Mouse (Mus musculus) embryonic facial prominence, embryonic 14.5 days (tissue): ENCODE results near the gene Anks1b. TPM values are rescaled to one million over a fixed set of nuclear protein-coding genes. Genes with fewer than 3 reads are reported as not detected.

Experiments
- ATAC-seq: fragments of 200-750 bp; cut with Nextera tagmentation; 2 replicates; pipeline ENCODE4 v1.8.0; 2017; ENCODE audit warnings: low read depth, moderate number of reproducible peaks, moderate TSS enrichment
- DNase-seq: peaks from one replicate; pipeline ENCODE4 v3.0.0-alpha.2; 2015; ENCODE audit warnings: low spot score
- H3K27ac ChIP-seq: fragments of 300-500 bp; sonication (generic); replicated peaks from 2 replicates; pipeline ENCODE4 v1.5.1; 2014; ENCODE audit warnings: low read depth, mild to moderate bottlenecking, low read length, moderate library complexity
- H3K27me3 ChIP-seq: fragments of 300-500 bp; sonication (generic); replicated peaks from 2 replicates; pipeline ENCODE4 v1.6.1; 2014; ENCODE audit warnings: low read length; ENCODE audit not compliant: control insufficient read depth, insufficient read depth
- H3K36me3 ChIP-seq: fragments of 300-500 bp; sonication (generic); 2 replicates; pipeline ENCODE4 v1.6.1; 2014; ENCODE audit warnings: low read length, mixed read lengths; ENCODE audit not compliant: control insufficient read depth, insufficient read depth
- H3K4me1 ChIP-seq: fragments of 300-500 bp; sonication (generic); 2 replicates; pipeline ENCODE4 v1.6.1; 2014; ENCODE audit warnings: antibody characterized with exemption, low read length; ENCODE audit not compliant: control insufficient read depth, insufficient read depth
- H3K4me2 ChIP-seq: fragments of 300-500 bp; sonication (generic); 2 replicates; pipeline ENCODE4 v1.6.1; 2014; ENCODE audit warnings: low read depth, mild to moderate bottlenecking, low read length, moderate library complexity, mixed read lengths
- H3K4me3 ChIP-seq: fragments of 300-500 bp; sonication (generic); 2 replicates; pipeline ENCODE4 v1.5.1; 2014; ENCODE audit warnings: low read depth, mild to moderate bottlenecking, low read length
- H3K9ac ChIP-seq: fragments of 300-500 bp; sonication (generic); 2 replicates; pipeline ENCODE4 v1.6.1; 2014; ENCODE audit warnings: low read depth, mild to moderate bottlenecking, low read length, moderate library complexity, mixed read lengths
- H3K9me3 ChIP-seq: fragments of 300-500 bp; sonication (generic); 2 replicates; pipeline ENCODE4 v1.6.1; 2016; ENCODE audit warnings: low read length; ENCODE audit not compliant: control insufficient read depth
- WGBS: fragments of 180-500 bp; shearing (Covaris S2); extraction: QIAGEN DNeasy Blood & Tissue Kit; methylation state at CpG from one replicate; pipeline ENCODE4 v1.1.7; 2014; 5-methylcytosine and 5-hydroxymethylcytosine counted together
- polyA plus RNA-seq: library from polyadenylated mRNA; unstranded; fragments of >200 nt; fragmentation: Nextera tagmentation; extraction: Ambion mirVana; gene quantifications from 2 replicates; pipeline ENCODE4 v1.2.1, GENCODE M21; 2014

The Anks1b gene
- polyA plus RNA-seq, 1 experiment from 2014 or later, result 2.2 TPM

GRCm38 (mm10) chr10:90140947-90141346 is 267.6 kb downstream of the Anks1b start:
- H3K4me2 ChIP-seq, result no peak overlapping the region
- no peaks in the 10 kb centered on the region for H3K36me3 ChIP-seq
- DNase-seq (no peak), ATAC-seq (no peak)
- H3K9ac ChIP-seq, result no peak overlapping the region
- no peak overlapping the region for H3K4me3 ChIP-seq
- no peaks in the 10 kb centered on the region for H3K4me1 ChIP-seq
- no peaks in the 10 kb centered on the region for H3K9me3 ChIP-seq
- no peak overlapping the region for H3K27ac ChIP-seq
- H3K27me3 ChIP-seq, result no peaks in the 10 kb centered on the region

- DNase-seq (no peak), ATAC-seq (no peak)
- Histone ChIP-seq H3K4me2 (no peak overlapping the region), H3K9ac (no peak overlapping the region), H3K9me3 (0 out of 2 replicates have a peak, but pooled peaks cover 7% of the 10 kb centered on the region), H3K4me1 (no peaks in the 10 kb centered on the region), H3K27me3 (no peaks in the 10 kb centered on the region), H3K36me3 (no peaks in the 10 kb centered on the region), H3K4me3 (no peak overlapping the region), H3K27ac (no peak overlapping the region)
- 98% methylated on average over 1 of the region's 1 CpGs for WGBS
Measured at GRCm38 (mm10) chr10:90144444-90144843, 271.1 kb downstream of the Anks1b start.

GRCm38 (mm10) chr10:90151510-90151909 is 278.2 kb downstream of the Anks1b start:
- ATAC-seq (no peak), DNase-seq (no peak)
- H3K9me3 ChIP-seq, result 0 out of 2 replicates have a peak, but pooled peaks cover 7% of the 10 kb centered on the region
- H3K9ac ChIP-seq, result no peak overlapping the region
- H3K27ac ChIP-seq, result no peak overlapping the region
- no peak overlapping the region for H3K4me3 ChIP-seq
- H3K4me2 ChIP-seq, result no peak overlapping the region
- no peaks in the 10 kb centered on the region for H3K36me3 ChIP-seq
- no peaks in the 10 kb centered on the region for H3K27me3 ChIP-seq
- no peaks in the 10 kb centered on the region for H3K4me1 ChIP-seq

GRCm38 (mm10) chr10:90169941-90170580 is 296.8 kb downstream of the Anks1b start:
- no peak for DNase-seq
- WGBS, result 83% methylated on average over 6 of the region's 6 CpGs
- H3K4me1 ChIP-seq, result no peaks in the 10 kb centered on the region

GRCm38 (mm10) chr10:90190366-90190765 is 317.1 kb downstream of the Anks1b start:
- WGBS, result 55% methylated on average over 5 of the region's 5 CpGs
- no peak overlapping the region for H3K9ac ChIP-seq
- H3K27me3 ChIP-seq, result no peaks in the 10 kb centered on the region
- no peak for ATAC-seq
- H3K36me3 ChIP-seq, result no peaks in the 10 kb centered on the region
- no peak for DNase-seq
- H3K4me2 ChIP-seq, result no peak overlapping the region
- H3K9me3 ChIP-seq, result no peaks in the 10 kb centered on the region
- no peaks in the 10 kb centered on the region for H3K4me1 ChIP-seq
- no peak overlapping the region for H3K4me3 ChIP-seq
- H3K27ac ChIP-seq, result no peak overlapping the region

More at GRCm38 (mm10) chr10:90169941-90170580, 296.8 kb downstream of the Anks1b start:
- H3K4me2 ChIP-seq, result no peak overlapping the region
- H3K36me3 ChIP-seq, result no peaks in the 10 kb centered on the region
- no peaks in the 10 kb centered on the region for H3K9me3 ChIP-seq
- H3K9ac ChIP-seq, result no peak overlapping the region
- ATAC-seq, result no peak
- H3K27me3 ChIP-seq, result no peaks in the 10 kb centered on the region
- no peak overlapping the region for H3K4me3 ChIP-seq
- no peak overlapping the region for H3K27ac ChIP-seq

- Histone ChIP-seq H3K27me3 (no peaks in the 10 kb centered on the region), H3K36me3 (no peaks in the 10 kb centered on the region), H3K4me2 (no peak overlapping the region), H3K4me1 (no peaks in the 10 kb centered on the region), H3K4me3 (no peak overlapping the region), H3K9me3 (no peaks in the 10 kb centered on the region), H3K9ac (no peak overlapping the region), H3K27ac (no peak overlapping the region)
- DNase-seq (no peak), ATAC-seq (no peak)
- 85% methylated on average over 5 of the region's 5 CpGs for WGBS
Measured at GRCm38 (mm10) chr10:90196936-90197335, 323.6 kb downstream of the Anks1b start.

- no peak for DNase-seq
- no peak overlapping the region for H3K9ac ChIP-seq
- ATAC-seq, result no peak
- no peaks in the 10 kb centered on the region for H3K4me1 ChIP-seq
- H3K9me3 ChIP-seq, result no peaks in the 10 kb centered on the region
- no peak overlapping the region for H3K27ac ChIP-seq
- no peaks in the 10 kb centered on the region for H3K36me3 ChIP-seq
- 90% methylated on average over 6 of the region's 6 CpGs for WGBS
- no peak overlapping the region for H3K4me3 ChIP-seq
- H3K4me2 ChIP-seq, result no peak overlapping the region
- no peaks in the 10 kb centered on the region for H3K27me3 ChIP-seq
Measured at GRCm38 (mm10) chr10:90210044-90210443, 336.7 kb downstream of the Anks1b start.

GRCm38 (mm10) chr10:90220470-90220869 is 347.2 kb downstream of the Anks1b start:
- no peak overlapping the region for H3K27ac ChIP-seq
- H3K4me2 ChIP-seq, result no peak overlapping the region
- no peaks in the 10 kb centered on the region for H3K4me1 ChIP-seq
- no peaks in the 10 kb centered on the region for H3K27me3 ChIP-seq
- H3K9me3 ChIP-seq, result no peaks in the 10 kb centered on the region
- H3K9ac ChIP-seq, result no peak overlapping the region
- 72% methylated on average over 3 of the region's 3 CpGs for WGBS
- DNase-seq, result no peak
- H3K36me3 ChIP-seq, result no peaks in the 10 kb centered on the region
- ATAC-seq, result no peak
- no peak overlapping the region for H3K4me3 ChIP-seq

- no peaks in the 10 kb centered on the region for H3K27me3 ChIP-seq
- no peak overlapping the region for H3K9ac ChIP-seq
- H3K4me3 ChIP-seq, result no peak overlapping the region
- H3K4me1 ChIP-seq, result no peaks in the 10 kb centered on the region
- WGBS, result 78% methylated on average over 3 of the region's 3 CpGs
- H3K4me2 ChIP-seq, result no peak overlapping the region
- ATAC-seq (no peak), DNase-seq (no peak)
- no peaks in the 10 kb centered on the region for H3K36me3 ChIP-seq
- no peak overlapping the region for H3K27ac ChIP-seq
- H3K9me3 ChIP-seq, result no peaks in the 10 kb centered on the region
Measured at GRCm38 (mm10) chr10:90222793-90223495, 349.6 kb downstream of the Anks1b start.
